Mouse (Mus musculus) small intestine, adult 2 months (tissue): Measurements from ENCODE around the gene Cwf19l1.

Source experiments
- CTCF ChIP-seq: fragments of 200-500 bp; IDR thresholded peaks from 2 replicates; pipeline ENCODE4 v1.5.1; 2012; ENCODE audit warnings: low read depth, mild to moderate bottlenecking, control low read depth, inconsistent platforms, low read length, moderate library complexity, mixed read lengths; ENCODE audit not compliant: insufficient replicate concordance, insufficient read length; ENCODE audit errors: extremely low read depth
- POLR2A ChIP-seq: fragments of 200-500 bp; IDR thresholded peaks from 2 replicates; pipeline ENCODE4 v1.6.1; 2012; ENCODE audit warnings: low read depth, mild to moderate bottlenecking, control low read depth, inconsistent platforms, low read length, moderate library complexity

DNA sequence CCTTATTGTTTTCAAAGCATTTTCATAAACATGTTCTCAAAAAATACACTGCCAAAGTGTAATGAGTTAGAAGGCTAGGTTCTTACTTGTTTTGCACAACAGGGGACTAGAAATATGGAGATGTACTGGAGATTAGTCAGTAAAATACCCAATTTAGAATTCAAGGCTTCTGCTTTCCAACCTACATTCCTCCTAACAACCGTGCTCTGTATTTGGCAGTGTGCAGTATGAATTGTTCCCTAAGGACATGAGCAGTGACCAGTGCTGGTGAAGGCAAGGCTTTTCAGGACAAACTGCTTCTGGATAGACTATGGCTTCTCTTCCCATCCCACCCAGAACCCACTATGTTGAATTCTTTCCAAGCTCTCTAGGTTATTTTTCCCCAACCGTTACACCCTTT, 54.8 kb downstream of the Cwf19l1 start:
- no peak for TF ChIP-seq POLR2A
- TF ChIP-seq CTCF, result no peak
